Comparison of ENCODE assay signal across 8 mouse cellular contexts in the genomic region with DNA sequence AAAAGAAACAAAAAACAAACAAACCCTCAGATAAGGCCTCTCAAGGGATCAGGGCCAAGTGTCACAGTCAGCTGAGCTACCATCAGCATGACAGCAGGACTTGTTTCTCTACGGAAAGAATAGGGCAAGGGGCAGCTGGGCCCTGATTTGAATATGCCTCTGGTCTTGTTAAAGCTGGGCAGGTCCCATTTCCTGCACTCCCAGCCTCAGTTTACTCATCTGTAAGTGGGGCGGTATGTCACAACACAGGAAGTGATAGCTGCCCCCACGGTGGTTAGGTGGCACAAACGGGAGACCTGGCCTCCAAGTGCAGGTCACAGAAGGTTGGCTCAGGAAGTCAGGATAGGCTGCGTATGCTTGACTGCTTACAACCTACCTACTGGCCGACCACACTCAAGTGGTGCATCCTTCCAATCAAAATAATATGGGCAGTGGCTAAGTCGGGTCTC. TPM values are rescaled to one million over a fixed set of nuclear protein-coding genes. Genes with fewer than 3 reads are reported as not detected.
A peak's percentile ranks its signal among the peaks of the same experiment; 100 is the strongest.
DNase-seq lines count a peak whose midpoint lies in the region; ATAC-seq lines count a peak whose summit lies in the region.

No protein-coding gene starts in this region.

- no peak for ATAC-seq in lung, embryonic 16.5 days (ENCODE audit: low read depth)
- ATAC-seq in hindbrain, embryonic 13.5 days (ENCODE audit: low FRiP score) = no peak
- no peak for ATAC-seq in midbrain, embryonic 16.5 days

- no peak overlapping the region for H3K27ac ChIP-seq in lung, embryonic 16.5 days (ENCODE audit: low read length)
- H3K27ac ChIP-seq in embryonic facial prominence, embryonic 10.5 days (replicated peaks) = no peak overlapping the region
- H3K27ac ChIP-seq in hindbrain, embryonic 13.5 days = no peak overlapping the region
- no peak overlapping the region for H3K27ac ChIP-seq in midbrain, embryonic 16.5 days (ENCODE audit: low read length)

- H3K9ac ChIP-seq in lung, embryonic 16.5 days (ENCODE audit: low read length) = peak overlapping the region; percentile 90
- peak overlapping the region; percentile 87 for H3K9ac ChIP-seq in hindbrain, embryonic 13.5 days
- H3K9ac ChIP-seq in midbrain, embryonic 16.5 days (ENCODE audit: low read depth, low read length) = peak overlapping the region; percentile 91

- H3K4me3 ChIP-seq in lung, embryonic 16.5 days (ENCODE audit: low read length) = peak overlapping the region; percentile 91
- peak overlapping the region; percentile 99 for H3K4me3 ChIP-seq in embryonic facial prominence, embryonic 10.5 days
- peak overlapping the region; percentile 69 for H3K4me3 ChIP-seq in hindbrain, embryonic 13.5 days
- peak overlapping the region; percentile 96 for H3K4me3 ChIP-seq in midbrain, embryonic 16.5 days (ENCODE audit: low read depth, low read length)

- H3K9me3 ChIP-seq in lung, embryonic 16.5 days (ENCODE audit: control insufficient read depth, low read length) = no peaks in the 10 kb centered on the region
- H3K9me3 ChIP-seq in embryonic facial prominence, embryonic 10.5 days = no peaks in the 10 kb centered on the region
- no peaks in the 10 kb centered on the region for H3K9me3 ChIP-seq in hindbrain, embryonic 13.5 days
- no peaks in the 10 kb centered on the region for H3K9me3 ChIP-seq in midbrain, embryonic 16.5 days (replicated peaks; ENCODE audit: control insufficient read depth, low read length, poor library complexity, severe bottlenecking)

- no peaks in the 10 kb centered on the region for H3K27me3 ChIP-seq in lung, embryonic 16.5 days (ENCODE audit: control insufficient read depth, insufficient read depth, low read depth, low read length)
- no peaks in the 10 kb centered on the region for H3K27me3 ChIP-seq in embryonic facial prominence, embryonic 10.5 days (replicated peaks; ENCODE audit: low read depth, poor library complexity, severe bottlenecking)
- no peaks in the 10 kb centered on the region for H3K27me3 ChIP-seq in hindbrain, embryonic 13.5 days
- H3K27me3 ChIP-seq in midbrain, embryonic 16.5 days (ENCODE audit: control insufficient read depth, insufficient read depth, low read depth, low read length) = no peaks in the 10 kb centered on the region

- DNase-seq in lung, postnatal 25 days (ENCODE audit: low spot score) = no peak
- no peak for DNase-seq in embryonic facial prominence, embryonic 10.5 days (ENCODE audit: low spot score)
- DNase-seq in cerebellum, postnatal 36 days = no peak
- DNase-seq in frontal cortex, postnatal 36 days (ENCODE audit: low spot score in 2 of 2) = no peak
- no peak for DNase-seq in thymus, adult 18-20 months

- WGBS in lung, embryonic 16.5 days = 17% methylated on average over 7 of the region's 7 CpGs
- 28% methylated on average over 7 of the region's 7 CpGs for WGBS in embryonic facial prominence, embryonic 10.5 days
- 35% methylated on average over 7 of the region's 7 CpGs for WGBS in hindbrain, embryonic 13.5 days
- WGBS in midbrain, embryonic 16.5 days = 38% methylated on average over 7 of the region's 7 CpGs

- peak overlapping the region; percentile 81 for H3K4me2 ChIP-seq in lung, embryonic 16.5 days (ENCODE audit: low read depth, low read length)
- peak overlapping the region; percentile 84 for H3K4me2 ChIP-seq in hindbrain, embryonic 13.5 days
- H3K4me2 ChIP-seq in midbrain, embryonic 16.5 days (ENCODE audit: low read length) = peak overlapping the region; percentile 89

- H3K4me1 ChIP-seq in lung, embryonic 16.5 days (replicated peaks; ENCODE audit: control insufficient read depth, insufficient read depth, low read length) = peaks cover 17% of the 10 kb centered on the region
- H3K4me1 ChIP-seq in embryonic facial prominence, embryonic 10.5 days = peaks cover 53% of the 10 kb centered on the region
- peaks cover 32% of the 10 kb centered on the region for H3K4me1 ChIP-seq in hindbrain, embryonic 13.5 days (replicated peaks)
- H3K4me1 ChIP-seq in midbrain, embryonic 16.5 days (ENCODE audit: control insufficient read depth, insufficient read depth, low read length) = peaks cover 23% of the 10 kb centered on the region

- H3K36me3 ChIP-seq in lung, embryonic 16.5 days (ENCODE audit: control insufficient read depth, insufficient read depth, low read length) = no peaks in the 10 kb centered on the region
- no peaks in the 10 kb centered on the region for H3K36me3 ChIP-seq in embryonic facial prominence, embryonic 10.5 days (replicated peaks)
- no peaks in the 10 kb centered on the region for H3K36me3 ChIP-seq in hindbrain, embryonic 13.5 days
- H3K36me3 ChIP-seq in midbrain, embryonic 16.5 days (ENCODE audit: control insufficient read depth, insufficient read depth, low read length) = no peaks in the 10 kb centered on the region

RNA-seq across cellular contexts. Expression of gene Natd1, which starts 2.0 kb away (rescaled TPM):
- polyA plus RNA-seq in lung, embryonic 16.5 days (2015; fragmentation: Nextera tagmentation; extraction: Ambion mirVana) = 19.9 and 21.6 TPM in 2 replicates
- 17.6 and 19.9 TPM in 2 replicates for polyA plus RNA-seq in embryonic facial prominence, embryonic 10.5 days (2016; fragmentation: Nextera tagmentation; extraction: Ambion mirVana)
- polyA plus RNA-seq in hindbrain, embryonic 13.5 days (2015; fragmentation: Nextera tagmentation; extraction: Ambion mirVana) = 36.1 and 36.8 TPM in 2 replicates
- polyA plus RNA-seq in midbrain, embryonic 16.5 days (2015; fragmentation: Nextera tagmentation; extraction: Ambion mirVana) = 24.9 and 26.5 TPM in 2 replicates

RNA-seq across cellular contexts. Expression of gene Map2k3, which starts 19.3 kb away (rescaled TPM):
- 110 and 114 TPM in 2 replicates for polyA plus RNA-seq in lung, embryonic 16.5 days (2015; fragmentation: Nextera tagmentation; extraction: Ambion mirVana)
- polyA plus RNA-seq in embryonic facial prominence, embryonic 10.5 days (2016; fragmentation: Nextera tagmentation; extraction: Ambion mirVana) = 79.7 and 87.1 TPM in 2 replicates
- 30.0 and 30.4 TPM in 2 replicates for polyA plus RNA-seq in hindbrain, embryonic 13.5 days (2015; fragmentation: Nextera tagmentation; extraction: Ambion mirVana)
- polyA plus RNA-seq in midbrain, embryonic 16.5 days (2015; fragmentation: Nextera tagmentation; extraction: Ambion mirVana) = 27.1 and 29.5 TPM in 2 replicates

RNA-seq across cellular contexts. Expression of gene Tmem11, which starts 33.5 kb away (rescaled TPM):
- 57.6 and 62.5 TPM in 2 replicates for polyA plus RNA-seq in lung, embryonic 16.5 days (2015; fragmentation: Nextera tagmentation; extraction: Ambion mirVana)
- polyA plus RNA-seq in embryonic facial prominence, embryonic 10.5 days (2016; fragmentation: Nextera tagmentation; extraction: Ambion mirVana) = 69.5 and 71.6 TPM in 2 replicates
- polyA plus RNA-seq in hindbrain, embryonic 13.5 days (2015; fragmentation: Nextera tagmentation; extraction: Ambion mirVana) = 54.9 and 55.3 TPM in 2 replicates
- 53.5 and 54.5 TPM in 2 replicates for polyA plus RNA-seq in midbrain, embryonic 16.5 days (2015; fragmentation: Nextera tagmentation; extraction: Ambion mirVana)
